Mouse (Mus musculus) cerebellum, adult 2 months (tissue): ENCODE measurements around the gene Frat2.

ENCODE experiments used
- CTCF ChIP-seq: fragments of 200-500 bp; IDR thresholded peaks from 2 replicates; pipeline ENCODE4 v1.5.1; 2011; ENCODE audit warnings: low read depth, mild to moderate bottlenecking, control low read depth, low read length, moderate library complexity, borderline replicate concordance; ENCODE audit not compliant: insufficient read depth
- POLR2A ChIP-seq: fragments of 200-500 bp; IDR thresholded peaks from 2 replicates; pipeline ENCODE4 v1.6.1; 2011; ENCODE audit warnings: low read length, control low read depth, borderline replicate concordance; ENCODE audit not compliant: insufficient read depth

DNA sequence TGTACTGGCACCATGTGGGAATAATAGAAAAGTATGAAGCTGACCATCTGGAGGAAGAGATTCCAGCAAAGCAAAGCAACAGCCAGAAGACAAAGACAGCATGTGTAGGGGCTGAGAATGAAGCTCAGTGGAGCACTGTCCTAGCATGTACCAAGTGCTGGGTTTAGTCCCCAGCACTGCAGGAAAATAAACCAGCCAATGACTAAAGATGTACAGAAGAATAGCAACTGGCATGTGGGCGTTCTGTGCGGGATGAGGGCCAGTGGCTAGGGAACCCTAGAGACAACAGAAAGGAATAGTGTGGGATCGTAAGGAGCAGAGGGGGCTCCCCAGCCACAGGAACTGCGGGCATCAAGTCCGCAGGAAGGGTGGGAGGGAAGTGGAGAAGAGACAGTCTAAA, 21.4 kb upstream of the Frat2 start:
- TF ChIP-seq CTCF (no peak), POLR2A (no peak)
